Mouse (Mus musculus) heart, adult 2 months (tissue): Measurements from ENCODE around the gene Ostn. TPM values are rescaled to one million over a fixed set of nuclear protein-coding genes. Genes with fewer than 3 reads are reported as not detected.

ENCODE experiments used
- DNase-seq, 2 experiments: peaks; one replicate each; pipeline ENCODE4 v3.0.0; 2021
- H3K27ac ChIP-seq: fragments of 200-600 bp; 2 replicates; pipeline ENCODE4 v1.8.1; 2022
- H3K27me3 ChIP-seq: fragments of 200-500 bp; 2 replicates; pipeline ENCODE4 v1.6.1; 2012; ENCODE audit warnings: mild to moderate bottlenecking, low read length, inconsistent platforms, mixed read lengths; ENCODE audit not compliant: control insufficient read depth, insufficient read depth
- H3K36me3 ChIP-seq: fragments of 200-500 bp; 2 replicates; pipeline ENCODE4 v1.6.1; 2012; ENCODE audit warnings: low read length, inconsistent platforms; ENCODE audit not compliant: control insufficient read depth, insufficient read depth
- H3K4me1 ChIP-seq: fragments of 200-500 bp; 2 replicates; pipeline ENCODE4 v1.6.1; 2011; ENCODE audit warnings: low read length; ENCODE audit not compliant: control insufficient read depth, insufficient read depth
- H3K4me3 ChIP-seq: fragments of 200-600 bp; 2 replicates; pipeline ENCODE4 v1.8.1; 2022
- H3K79me2 ChIP-seq: fragments of 200-500 bp; replicated peaks from 2 replicates; pipeline ENCODE4 v1.6.1; 2012; ENCODE audit warnings: mild to moderate bottlenecking, inconsistent platforms, low read length, moderate library complexity, mixed read lengths; ENCODE audit not compliant: control insufficient read depth, insufficient read depth
- H3K9ac ChIP-seq: fragments of 200-500 bp; 2 replicates; pipeline ENCODE4 v1.6.1; 2012; ENCODE audit warnings: low read depth, mild to moderate bottlenecking, control low read depth, inconsistent platforms, low read length, mixed read lengths
- CTCF ChIP-seq: fragments of 200-600 bp; IDR thresholded peaks from 2 replicates; pipeline ENCODE4 v1.8.1; 2022; ENCODE audit warnings: antibody characterized with exemption, mild to moderate bottlenecking, moderate library complexity
- EP300 ChIP-seq: fragments of 200-500 bp; IDR thresholded peaks from 2 replicates; pipeline ENCODE4 v1.6.1; 2011; ENCODE audit warnings: low read depth, low read length, control low read depth; ENCODE audit not compliant: insufficient read depth
- POLR2A ChIP-seq: fragments of 200-500 bp; IDR thresholded peaks from 2 replicates; pipeline ENCODE4 v1.6.1; 2011; ENCODE audit warnings: mild to moderate bottlenecking, low read depth, low read length, control low read depth; ENCODE audit not compliant: insufficient read depth
- WGBS: fragments of 180-500 bp; shearing (Covaris S2); methylation state at CpG from one replicate; pipeline ENCODE4 v1.1.7; 2018; 5-methylcytosine and 5-hydroxymethylcytosine counted together
- intact Hi-C: fragments of 180-260 bp; cut with DNase I; formaldehyde crosslinking; loops from one replicate; pipeline ENCODE4 v1.15.1; 2025
- polyA plus RNA-seq: library from polyadenylated mRNA; depleted of rRNA; stranded (reverse); fragments of >200 nt; gene quantifications from 2 replicates; pipeline ENCODE4 v1.2.3, GENCODE M21; 2012
- total RNA-seq, 2 experiments: library from RNA; stranded (reverse); gene quantifications; 2 replicates each; pipeline ENCODE4 v1.2.3; 2021

The Ostn gene
- total and polyA plus RNA-seq, 3 experiments = 0.08 TPM; not detected in 2

DNA sequence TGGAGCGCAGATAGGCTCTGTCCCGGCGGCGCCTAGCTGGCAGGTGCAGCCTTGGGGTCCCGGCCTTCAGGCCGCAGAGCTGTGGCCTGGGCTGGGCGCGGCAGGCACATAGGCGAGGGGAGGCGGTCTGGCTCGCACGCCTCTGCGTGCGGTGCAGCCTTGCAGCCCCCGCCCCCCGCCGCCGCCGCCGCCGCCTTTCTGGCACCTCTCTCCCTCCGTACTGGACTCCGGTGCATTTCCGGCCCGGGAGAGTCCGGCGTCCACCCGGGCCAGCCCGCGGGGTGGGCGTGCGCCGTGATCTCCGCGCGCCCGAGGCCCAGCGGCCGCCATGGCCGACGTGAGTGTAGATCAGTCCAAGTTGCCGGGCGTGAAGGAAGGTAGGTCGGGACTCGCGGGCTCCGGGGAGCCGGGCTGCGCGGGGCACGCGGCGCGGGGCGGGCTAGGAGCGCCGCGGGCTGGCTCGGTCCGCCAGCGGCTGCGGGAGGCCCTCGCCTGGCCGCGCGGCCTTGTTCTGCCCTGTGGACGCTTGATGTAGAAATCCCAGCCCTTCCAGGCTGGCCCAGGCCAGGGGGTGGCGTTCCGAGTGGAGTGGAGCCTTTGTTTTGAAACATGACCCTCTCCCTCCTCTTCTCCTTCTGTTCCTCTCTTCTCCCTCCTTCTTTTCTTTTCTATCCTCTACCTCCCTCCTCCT lies 81.6 kb downstream of the Ostn start, which contains the start of gene Ccdc50:
Ccdc50 (plus strand) TSS at position 109 of the 691 bp plus-strand sequence.
- under 1% methylated on average over 69 of the region's 69 CpGs for WGBS
- intact Hi-C loops = no loop called here
- peak; percentile 89 to 91 for DNase-seq
- H3K9ac ChIP-seq = peak within 1 kb of the TSS; percentile 98
- H3K36me3 ChIP-seq = peaks cover 16% of the 10 kb centered on the region
- peaks cover 13% of the 10 kb centered on the region for H3K4me1 ChIP-seq
- H3K4me3 ChIP-seq = peak within 1 kb of the TSS; percentile 80
- peak within 1 kb of the TSS; percentile 92 for H3K27ac ChIP-seq
- no peaks in the 10 kb centered on the region for H3K79me2 ChIP-seq
- TF ChIP-seq POLR2A (peak; percentile 13; the same call in 1 of the 2 replicates), CTCF (no peak), EP300 (no peak)
- H3K27me3 ChIP-seq = no peaks in the 10 kb centered on the region

DNA sequence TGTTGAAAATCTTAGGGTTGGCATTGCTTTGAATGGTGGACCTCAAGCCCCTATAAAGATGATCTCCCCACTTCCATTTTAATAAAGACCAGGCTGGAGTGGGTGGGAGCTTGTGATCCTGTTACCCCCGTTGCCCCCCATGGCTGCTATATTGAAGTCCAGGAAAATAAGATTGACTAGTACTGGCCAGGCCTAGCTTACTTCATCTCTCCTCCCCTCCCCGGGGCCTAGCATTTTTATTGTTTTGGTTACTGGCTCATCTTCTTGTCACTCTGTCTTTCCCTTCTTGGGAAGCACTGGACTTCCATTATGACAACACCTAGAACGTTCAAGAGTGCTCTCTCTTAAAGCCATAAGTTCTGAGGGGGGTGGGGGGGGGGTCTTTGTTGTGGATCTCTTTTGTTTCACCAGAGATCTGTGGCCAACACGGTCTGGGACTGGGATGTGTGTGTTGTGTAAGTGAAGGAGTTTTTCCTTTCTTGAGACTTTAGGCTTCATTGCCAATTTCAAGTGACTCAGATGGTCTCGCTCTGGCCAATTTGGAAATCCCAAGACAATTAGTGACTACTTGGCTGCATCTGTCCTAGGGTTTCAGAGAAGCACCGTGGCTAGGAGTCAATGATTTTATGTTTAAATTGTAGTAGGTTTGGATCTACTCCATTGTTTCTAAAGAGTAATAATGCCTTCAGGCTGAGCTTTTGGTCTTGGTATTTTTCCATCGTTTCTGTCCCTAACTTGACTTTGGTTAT lies 82.4 kb downstream of the Ostn start:
- DNase-seq = peak; percentile 40 to 44
- intact Hi-C loops = no loop called here
- Histone ChIP-seq H3K79me2 (no peaks in the 10 kb centered on the region), H3K4me1 (peaks cover 13% of the 10 kb centered on the region), H3K4me3 (peak overlapping the region; percentile 80), H3K27me3 (no peaks in the 10 kb centered on the region), H3K27ac (peak overlapping the region; percentile 92), H3K36me3 (peaks cover 16% of the 10 kb centered on the region), H3K9ac (peak overlapping the region; percentile 98)
- WGBS = 16% methylated on average over 7 of the region's 7 CpGs
- TF ChIP-seq EP300 (no peak), POLR2A (0 out of 2 replicates have a peak, but pooled peaks have one; percentile 20)

DNA sequence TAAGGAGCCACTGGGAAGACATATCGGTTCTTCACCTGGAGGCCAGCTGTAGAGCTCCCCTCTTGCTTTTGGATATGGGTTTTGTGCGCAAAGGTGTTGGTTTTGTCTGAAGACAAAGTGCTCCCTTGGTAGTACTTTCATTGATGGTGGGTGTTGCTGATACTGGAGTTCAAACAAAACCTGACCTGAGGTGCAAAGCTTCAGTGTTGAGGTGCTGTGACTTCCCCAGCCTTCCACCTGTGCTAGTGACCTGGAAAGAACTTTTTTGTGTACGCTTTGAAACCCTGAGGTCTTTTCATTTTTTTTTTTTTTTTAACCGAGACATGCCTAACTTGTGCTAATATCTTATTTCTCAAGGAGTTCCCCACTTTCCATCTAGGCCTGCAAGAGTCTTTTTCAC lies 83.0 kb downstream of the Ostn start:
- DNase-seq = no peak
- no peak for TF ChIP-seq EP300
- TF ChIP-seq CTCF = no peak
- no peak for TF ChIP-seq POLR2A
- Histone ChIP-seq H3K9ac (no peak overlapping the region), H3K36me3 (peaks cover 16% of the 10 kb centered on the region), H3K4me3 (peak overlapping the region; percentile 80), H3K27ac (peak overlapping the region; percentile 92), H3K4me1 (peaks cover 12% of the 10 kb centered on the region), H3K27me3 (no peaks in the 10 kb centered on the region), H3K79me2 (no peaks in the 10 kb centered on the region)
- WGBS = 87% methylated on average over 4 of the region's 4 CpGs
- intact Hi-C loops = no loop called here

DNA sequence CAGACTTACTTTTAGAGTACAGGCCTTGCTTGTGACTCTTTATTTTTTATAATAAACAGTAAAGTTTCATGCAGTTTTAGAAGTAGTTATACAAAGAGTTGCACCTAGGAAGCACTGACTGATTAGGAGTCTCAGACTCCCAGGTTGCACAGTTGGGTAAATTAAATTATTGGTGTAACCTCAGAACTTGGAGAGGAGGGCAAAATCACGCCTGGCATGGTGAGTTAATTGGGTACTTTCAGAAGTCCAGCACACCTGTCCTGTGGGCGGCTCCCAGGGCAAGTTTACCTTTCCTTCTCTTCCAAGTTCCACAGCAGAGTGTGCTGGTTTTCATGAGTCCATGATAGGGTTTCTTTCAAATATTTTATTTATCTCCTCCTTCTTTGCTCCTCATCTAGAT lies 84.6 kb downstream of the Ostn start:
- H3K27ac ChIP-seq = no peak overlapping the region

DNA sequence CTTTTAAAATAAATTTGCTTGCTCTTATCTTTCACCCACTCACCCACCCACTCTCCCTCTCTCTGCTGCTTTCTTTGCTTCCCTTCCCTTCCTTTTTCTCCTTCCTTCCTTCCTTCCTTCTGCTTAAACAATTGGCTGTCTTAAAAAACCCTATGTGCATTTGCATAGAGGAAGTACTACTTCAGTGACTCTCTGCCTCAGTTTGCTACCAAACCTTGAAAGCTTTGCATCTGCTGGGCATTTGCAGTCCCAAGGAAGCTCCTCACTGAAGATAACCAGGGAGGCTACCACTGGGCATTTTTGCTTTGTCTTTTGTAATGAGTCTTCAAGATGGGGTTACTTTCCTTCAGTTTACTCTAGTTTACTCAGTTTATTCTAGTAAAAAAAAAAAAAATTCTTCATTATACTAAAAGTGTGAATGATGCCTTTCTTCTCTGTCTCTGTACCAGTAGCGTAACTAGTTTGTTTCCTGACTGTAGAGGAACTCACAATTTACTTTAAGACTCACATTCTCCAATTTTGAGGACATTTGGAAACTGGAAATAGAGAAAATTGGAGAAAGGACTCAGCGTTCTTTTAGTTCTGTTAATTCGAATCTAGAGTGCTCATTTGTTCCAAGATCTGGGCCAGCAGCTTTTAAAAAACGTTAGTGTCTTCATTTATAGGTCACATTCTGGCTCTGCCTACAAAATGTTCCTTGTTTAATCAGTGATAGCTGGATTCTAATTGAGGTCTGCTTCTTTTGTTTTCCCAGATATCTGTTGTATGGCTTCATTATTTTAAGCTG lies 88.2 kb downstream of the Ostn start:
- H3K4me3 ChIP-seq = no peak overlapping the region
- WGBS = 64% methylated on average over 4 of the region's 4 CpGs
- H3K9ac ChIP-seq = no peak overlapping the region
- H3K36me3 ChIP-seq = peaks cover 9% of the 10 kb centered on the region
- no peak for TF ChIP-seq CTCF
- no peak for TF ChIP-seq EP300
- TF ChIP-seq POLR2A = no peak
- intact Hi-C loops = no loop called here
- H3K27ac ChIP-seq = peak overlapping the region; percentile 36
- no peaks in the 10 kb centered on the region for H3K27me3 ChIP-seq
- H3K79me2 ChIP-seq = peaks cover 7% of the 10 kb centered on the region
- DNase-seq = no peak
- peaks cover 2% of the 10 kb centered on the region for H3K4me1 ChIP-seq

More for the DNA sequence above, 84.6 kb downstream of the Ostn start:
- no peak for TF ChIP-seq EP300
- no peak for TF ChIP-seq CTCF
- no peak for TF ChIP-seq POLR2A
- H3K9ac ChIP-seq = no peak overlapping the region
- no peaks in the 10 kb centered on the region for H3K27me3 ChIP-seq
- no peak overlapping the region for H3K4me3 ChIP-seq
- H3K4me1 ChIP-seq = peaks cover 11% of the 10 kb centered on the region
- intact Hi-C loops = no loop called here
- DNase-seq = no peak
- WGBS = 89% methylated on average over 2 of the region's 2 CpGs
- peaks cover 16% of the 10 kb centered on the region for H3K36me3 ChIP-seq
- peaks cover 2% of the 10 kb centered on the region for H3K79me2 ChIP-seq
